Mouse (Mus musculus): ENCODE data around the gene Lmtk2. TPM values are rescaled to one million over a fixed set of nuclear protein-coding genes. Genes with fewer than 3 reads are reported as not detected.

The Lmtk2 gene
- polyA plus RNA-seq, 1 experiment from 2014 or later: 1.2 TPM

GRCm38 (mm10) chr5:144085696-144086095, 14.5 kb upstream of the Lmtk2 start:
- Histone ChIP-seq H3K4me3 (ENCODE audit: low read depth, low read length) (no peak overlapping the region), H3K4me1 (ENCODE audit: insufficient read depth) (no peaks in the 10 kb centered on the region), H3K9ac (replicated peaks) (no peak overlapping the region), H3K27ac (ENCODE audit: low read depth) (no peak overlapping the region), H3K9me3 (ENCODE audit: low read length) (no peaks in the 10 kb centered on the region), H3K4me2 (ENCODE audit: low read depth, low read length) (no peak overlapping the region), H3K36me3 (replicated peaks; ENCODE audit: insufficient read depth, low read length) (no peaks in the 10 kb centered on the region), H3K27me3 (ENCODE audit: insufficient read depth, low read length) (no peaks in the 10 kb centered on the region)
- ATAC-seq: no peak
- 73% methylated on average over 6 of the region's 6 CpGs for WGBS (ENCODE audit: insufficient replicate concordance)
- no peak for DNase-seq
- no peak for TF ChIP-seq EP300 (IDR thresholded peaks at IDR 0.05; ENCODE audit: low read depth)

- no peaks in the 10 kb centered on the region for H3K27me3 ChIP-seq (ENCODE audit: insufficient read depth, low read length)
- ATAC-seq (no peak), DNase-seq (no peak)
- no peak overlapping the region for H3K27ac ChIP-seq (ENCODE audit: low read depth)
- no peaks in the 10 kb centered on the region for H3K36me3 ChIP-seq (replicated peaks; ENCODE audit: insufficient read depth, low read length)
- no peak overlapping the region for H3K4me2 ChIP-seq (ENCODE audit: low read depth, low read length)
- H3K9me3 ChIP-seq (ENCODE audit: low read length): no peaks in the 10 kb centered on the region
- TF ChIP-seq EP300 (IDR thresholded peaks at IDR 0.05; ENCODE audit: low read depth): no peak
- TF ChIP-seq CTCF (IDR thresholded peaks at IDR 0.05; ENCODE audit: low read depth): no peak
- no peak overlapping the region for H3K4me3 ChIP-seq (ENCODE audit: low read depth, low read length)
- WGBS (ENCODE audit: insufficient replicate concordance): 44% methylated on average over 2 of the region's 2 CpGs
- no peak overlapping the region for H3K9ac ChIP-seq (replicated peaks)
- H3K4me1 ChIP-seq (ENCODE audit: insufficient read depth): no peaks in the 10 kb centered on the region
These were observed 13.7 kb upstream of the Lmtk2 start for GRCm38 (mm10) chr5:144086494-144086893.

GRCm38 (mm10) chr5:144088354-144088753, 11.9 kb upstream of the Lmtk2 start:
- 69% methylated on average over 2 of the region's 2 CpGs for WGBS (ENCODE audit: insufficient replicate concordance)

DNA sequence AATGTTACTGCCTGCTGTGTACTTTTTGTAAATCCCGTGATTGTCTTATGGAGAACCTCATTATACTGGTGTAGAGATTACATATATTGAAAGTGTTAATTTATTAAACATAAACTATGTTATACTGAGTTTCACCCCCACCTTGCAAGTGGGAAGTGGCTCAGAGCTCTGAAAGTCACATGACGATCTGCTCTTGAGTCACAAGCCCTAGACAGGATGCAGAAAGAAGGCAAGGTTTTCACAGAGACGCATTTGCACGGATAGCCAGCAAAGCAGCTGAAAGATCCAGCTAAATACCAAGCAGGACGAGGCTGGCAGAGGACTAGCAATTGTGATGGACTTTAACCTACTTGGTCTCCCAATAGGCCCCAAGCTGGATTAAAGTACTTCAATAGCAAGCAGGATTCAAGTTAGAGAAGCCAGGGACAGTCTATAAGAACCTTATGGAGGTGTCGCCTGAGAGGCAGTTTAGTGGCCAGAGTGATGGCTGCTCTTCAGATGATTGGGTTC, 4.7 kb upstream of the Lmtk2 start:
- Histone ChIP-seq H3K9me3 (ENCODE audit: low read length) (no peaks in the 10 kb centered on the region), H3K4me3 (ENCODE audit: low read depth, low read length) (no peak overlapping the region), H3K27ac (ENCODE audit: low read depth) (no peak overlapping the region), H3K36me3 (replicated peaks; ENCODE audit: insufficient read depth, low read length) (no peaks in the 10 kb centered on the region), H3K4me1 (ENCODE audit: insufficient read depth) (no peaks in the 10 kb centered on the region; the same call in 1 of the 2 replicates), H3K9ac (replicated peaks) (no peak overlapping the region), H3K27me3 (ENCODE audit: insufficient read depth, low read length) (peaks cover 15% of the 10 kb centered on the region), H3K4me2 (ENCODE audit: low read depth, low read length) (no peak overlapping the region)
- 40% methylated on average over 6 of the region's 6 CpGs for WGBS (ENCODE audit: insufficient replicate concordance)
- DNase-seq (no peak), ATAC-seq (no peak)
- TF ChIP-seq CTCF (IDR thresholded peaks at IDR 0.05; ENCODE audit: low read depth): no peak
- no peak for TF ChIP-seq EP300 (IDR thresholded peaks at IDR 0.05; ENCODE audit: low read depth)

More at GRCm38 (mm10) chr5:144088354-144088753, 11.9 kb upstream of the Lmtk2 start:
- H3K4me2 ChIP-seq (ENCODE audit: low read depth, low read length): no peak overlapping the region
- DNase-seq: no peak
- no peak overlapping the region for H3K9ac ChIP-seq (replicated peaks)
- no peak overlapping the region for H3K4me3 ChIP-seq (ENCODE audit: low read depth, low read length)
- no peaks in the 10 kb centered on the region for H3K9me3 ChIP-seq (ENCODE audit: low read length)
- H3K4me1 ChIP-seq (ENCODE audit: insufficient read depth): no peaks in the 10 kb centered on the region
- H3K27me3 ChIP-seq (ENCODE audit: insufficient read depth, low read length): no peaks in the 10 kb centered on the region
- no peak overlapping the region for H3K27ac ChIP-seq (ENCODE audit: low read depth)
- TF ChIP-seq EP300 (IDR thresholded peaks at IDR 0.05; ENCODE audit: low read depth): no peak
- TF ChIP-seq CTCF (IDR thresholded peaks at IDR 0.05; ENCODE audit: low read depth): no peak
- ATAC-seq: no peak
- no peaks in the 10 kb centered on the region for H3K36me3 ChIP-seq (replicated peaks; ENCODE audit: insufficient read depth, low read length)

- no peak overlapping the region for H3K4me2 ChIP-seq (ENCODE audit: low read depth, low read length)
- ATAC-seq (no peak), DNase-seq (no peak)
- WGBS (ENCODE audit: insufficient replicate concordance): 55% methylated on average over 16 of the region's 16 CpGs
- no peaks in the 10 kb centered on the region for H3K9me3 ChIP-seq (ENCODE audit: low read length)
- TF ChIP-seq EP300 (IDR thresholded peaks at IDR 0.05; ENCODE audit: low read depth): no peak
- no peak for TF ChIP-seq CTCF (IDR thresholded peaks at IDR 0.05; ENCODE audit: low read depth)
- no peak overlapping the region for H3K4me3 ChIP-seq (ENCODE audit: low read depth, low read length)
- H3K4me1 ChIP-seq (ENCODE audit: insufficient read depth): peaks cover 9% of the 10 kb centered on the region
- H3K27me3 ChIP-seq (ENCODE audit: insufficient read depth, low read length): peaks cover 15% of the 10 kb centered on the region
- H3K9ac ChIP-seq (replicated peaks): no peak overlapping the region
- no peaks in the 10 kb centered on the region for H3K36me3 ChIP-seq (replicated peaks; ENCODE audit: insufficient read depth, low read length)
- no peak overlapping the region for H3K27ac ChIP-seq (ENCODE audit: low read depth)
These were observed 2.2 kb upstream of the Lmtk2 start for GRCm38 (mm10) chr5:144097902-144098639.

GRCm38 (mm10) chr5:144098640-144098929, 1.7 kb upstream of the Lmtk2 start:
- TF ChIP-seq EP300 (IDR thresholded peaks at IDR 0.05; ENCODE audit: low read depth) (no peak), CTCF (IDR thresholded peaks at IDR 0.05; ENCODE audit: low read depth) (no peak)
- Histone ChIP-seq H3K4me2 (ENCODE audit: low read depth, low read length) (no peak overlapping the region), H3K9me3 (ENCODE audit: low read length) (no peaks in the 10 kb centered on the region), H3K36me3 (replicated peaks; ENCODE audit: insufficient read depth, low read length) (no peaks in the 10 kb centered on the region), H3K4me1 (ENCODE audit: insufficient read depth) (peaks cover 14% of the 10 kb centered on the region), H3K27ac (ENCODE audit: low read depth) (no peak overlapping the region), H3K9ac (replicated peaks) (no peak overlapping the region), H3K27me3 (ENCODE audit: insufficient read depth, low read length) (peaks cover 15% of the 10 kb centered on the region), H3K4me3 (ENCODE audit: low read depth, low read length) (no peak overlapping the region)
- WGBS (ENCODE audit: insufficient replicate concordance): 17% methylated on average over 8 of the region's 8 CpGs
- DNase-seq (no peak), ATAC-seq (no peak)

All from liver, postnatal 0 days (tissue).